Mouse (Mus musculus) cortical plate, adult 2 months (tissue): ENCODE measurements around the gene 5430419D17Rik.

Experiments
- CTCF ChIP-seq: fragments of 200-500 bp; IDR thresholded peaks from 2 replicates; pipeline ENCODE4 v1.5.1; 2011; ENCODE audit warnings: mild to moderate bottlenecking, control low read depth, low read length; ENCODE audit not compliant: insufficient read depth; ENCODE audit errors: extremely low read depth
- POLR2A ChIP-seq: fragments of 200-500 bp; IDR thresholded peaks from 2 replicates; pipeline ENCODE4 v1.6.1; 2011; ENCODE audit warnings: mild to moderate bottlenecking, low read length, control low read depth; ENCODE audit not compliant: insufficient read depth; ENCODE audit errors: extremely low read depth

DNA sequence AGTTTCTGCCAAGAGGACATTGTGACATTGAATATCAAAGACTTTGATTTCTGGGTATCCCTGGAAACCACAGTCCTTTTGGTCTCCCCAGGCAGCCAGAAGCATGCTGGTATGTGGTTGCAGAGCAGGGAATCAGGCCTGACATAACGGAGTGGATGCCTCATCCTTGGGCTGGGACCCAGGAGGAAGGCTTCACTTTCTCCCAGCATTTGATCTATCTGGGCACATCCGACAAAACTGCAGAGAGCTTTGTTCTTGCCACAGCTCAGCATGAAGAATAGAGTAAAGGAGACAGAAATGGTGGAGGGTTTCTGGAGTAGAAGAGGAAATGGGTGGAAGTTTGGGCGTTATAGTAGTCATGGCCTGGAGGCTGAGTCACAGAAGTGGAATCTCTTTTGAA lies 41.0 kb upstream of the 5430419D17Rik start:
- no peak for TF ChIP-seq CTCF
- TF ChIP-seq POLR2A = no peak
